In the genomic region with DNA sequence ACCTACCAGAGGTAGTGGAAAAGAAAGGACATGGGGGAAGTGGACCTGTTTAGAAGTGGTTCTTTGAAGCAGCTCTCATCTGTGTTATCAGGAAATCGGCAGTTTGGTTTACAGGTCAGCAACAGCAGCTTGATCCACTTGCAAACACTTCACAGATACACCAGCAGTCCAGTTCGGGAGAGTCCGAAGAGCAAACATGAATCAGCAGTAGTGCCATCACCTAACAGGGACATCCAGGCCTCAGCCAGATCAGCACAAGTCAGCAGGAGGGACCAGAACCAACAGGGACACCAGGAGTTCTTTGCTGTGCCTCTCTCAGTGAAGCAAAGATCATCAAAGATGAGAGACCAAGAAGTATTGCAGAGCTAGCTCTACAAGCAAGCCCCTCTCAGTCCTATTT, we compare ENCODE assay signal across 27 mouse cellular contexts. TPM values are rescaled to one million over a fixed set of nuclear protein-coding genes. Genes with fewer than 3 reads are reported as not detected.
A peak's percentile ranks its signal among the peaks of the same experiment; 100 is the strongest.
DNase-seq lines count a peak whose midpoint lies in the region; ATAC-seq and TF ChIP-seq lines count a peak whose summit lies in the region.
"Had no signal": no experiment of that assay in that cellular context is flagged by ENCODE, and none has a peak within 500 bp of the region (broad histone marks: within the 10 kb centered on the region; RNA-seq: fewer than 3 reads in every experiment).

No protein-coding gene starts in this region.

- no peak for TF ChIP-seq CTCF in liver, postnatal 0 days (IDR thresholded peaks at IDR 0.05; ENCODE audit: low read depth)
- no peak for TF ChIP-seq CTCF in stomach, postnatal 0 days (IDR thresholded peaks at IDR 0.05; ENCODE audit: low read depth)

- no peak for TF ChIP-seq EP300 in liver, postnatal 0 days (IDR thresholded peaks at IDR 0.05; ENCODE audit: low read depth)
- TF ChIP-seq EP300 in stomach, postnatal 0 days (optimal IDR thresholded peaks at IDR 0.05), result no peak

- DNase-seq in kidney, adult 11 months, result peak; percentile 31
- DNase-seq in liver, postnatal 0 days, result peak; percentile 11
- DNase-seq in liver, result no peak
- peak; percentile 19 for DNase-seq in limb, embryonic 10.5 days (ENCODE audit: low spot score)
- DNase-seq in stomach, postnatal 0 days (ENCODE audit: low spot score), result peak; percentile 8
- DNase-seq: adrenal gland, adult 2 months; adrenal gland, postnatal 14 days; cerebellum, adult 18-20 months; cerebellum, adult 9-10 months; cerebellum, postnatal 14 days; gastrocnemius, adult 2 months; gastrocnemius, postnatal 14 days; heart, adult 18-20 months; heart, postnatal 10 days; heart, postnatal 36 days had no signal

- peaks cover 7% of the 10 kb centered on the region for H3K4me1 ChIP-seq in kidney, embryonic 15.5 days
- no peaks in the 10 kb centered on the region for H3K4me1 ChIP-seq in liver, postnatal 0 days (ENCODE audit: insufficient read depth)
- H3K4me1 ChIP-seq in limb, embryonic 10.5 days, result peaks cover 10% of the 10 kb centered on the region
- H3K4me1 ChIP-seq in stomach, postnatal 0 days (replicated peaks; ENCODE audit: control insufficient read depth, insufficient read depth), result no peaks in the 10 kb centered on the region
- H3K4me1 ChIP-seq: forebrain, embryonic 13.5 days had no signal

- peaks cover 13% of the 10 kb centered on the region; the same call in 1 of the 2 replicates for H3K9me3 ChIP-seq in kidney, embryonic 15.5 days (replicated peaks)
- no peaks in the 10 kb centered on the region for H3K9me3 ChIP-seq in liver, postnatal 0 days (ENCODE audit: low read length)
- H3K9me3 ChIP-seq in limb, embryonic 10.5 days (replicated peaks), result peaks cover 6% of the 10 kb centered on the region
- H3K9me3 ChIP-seq in stomach, postnatal 0 days (ENCODE audit: control insufficient read depth, low read length), result no peaks in the 10 kb centered on the region
- H3K9me3 ChIP-seq: forebrain, embryonic 13.5 days; heart, embryonic 15.5 days; hindbrain, embryonic 13.5 days had no signal

- ATAC-seq in kidney, embryonic 15.5 days (replicated peaks; ENCODE audit: low FRiP score), result no peak
- ATAC-seq in liver, postnatal 0 days, result no peak
- ATAC-seq in stomach, postnatal 0 days (ENCODE audit: low FRiP score, low TSS enrichment), result no peak
- ATAC-seq in inflammation-experienced regulatory T-cells, adult 6 months, result no peak
- ATAC-seq: CD4-positive, CD25-positive, alpha-beta regulatory T cell, adult 4 months; forebrain, embryonic 13.5 days; forebrain, embryonic 16.5 days; hindbrain, embryonic 16.5 days had no signal

- no peak overlapping the region for H3K4me3 ChIP-seq in kidney, embryonic 15.5 days (replicated peaks)
- no peak overlapping the region for H3K4me3 ChIP-seq in liver, postnatal 0 days (ENCODE audit: low read depth, low read length)
- no peak overlapping the region for H3K4me3 ChIP-seq in limb, embryonic 10.5 days
- no peak overlapping the region for H3K4me3 ChIP-seq in stomach, postnatal 0 days (ENCODE audit: low read depth, low read length)
- H3K4me3 ChIP-seq: forebrain, embryonic 10.5 days; forebrain, embryonic 13.5 days; gastrocnemius, adult 2 months; heart, embryonic 12.5 days; heart, embryonic 15.5 days; hindbrain, embryonic 10.5 days; hindbrain, embryonic 13.5 days had no signal

- H3K36me3 ChIP-seq in kidney, embryonic 15.5 days, result peaks cover 62% of the 10 kb centered on the region
- no peaks in the 10 kb centered on the region for H3K36me3 ChIP-seq in liver, postnatal 0 days (replicated peaks; ENCODE audit: insufficient read depth, low read length)
- H3K36me3 ChIP-seq in limb, embryonic 10.5 days, result peaks cover 73% of the 10 kb centered on the region
- H3K36me3 ChIP-seq in stomach, postnatal 0 days (ENCODE audit: control insufficient read depth, insufficient read depth, low read length), result peaks cover 2% of the 10 kb centered on the region
- H3K36me3 ChIP-seq: hindbrain, embryonic 13.5 days had no signal

- H3K9ac ChIP-seq in kidney, embryonic 15.5 days, result no peak overlapping the region
- H3K9ac ChIP-seq in liver, postnatal 0 days (replicated peaks), result no peak overlapping the region
- no peak overlapping the region for H3K9ac ChIP-seq in stomach, postnatal 0 days (ENCODE audit: low read length)
- H3K9ac ChIP-seq: forebrain, embryonic 13.5 days; heart, embryonic 12.5 days; heart, embryonic 15.5 days; hindbrain, embryonic 13.5 days had no signal

- no peak overlapping the region for H3K27ac ChIP-seq in kidney, embryonic 15.5 days
- no peak overlapping the region for H3K27ac ChIP-seq in liver, postnatal 0 days (ENCODE audit: low read depth)
- no peak overlapping the region for H3K27ac ChIP-seq in limb, embryonic 10.5 days
- H3K27ac ChIP-seq in stomach, postnatal 0 days (replicated peaks), result no peak overlapping the region
- H3K27ac ChIP-seq: forebrain, embryonic 10.5 days; forebrain, embryonic 13.5 days; gastrocnemius, adult 2 months; heart, embryonic 15.5 days; hindbrain, embryonic 10.5 days; hindbrain, embryonic 13.5 days had no signal

- no peak overlapping the region for H3K4me2 ChIP-seq in kidney, embryonic 15.5 days
- H3K4me2 ChIP-seq in liver, postnatal 0 days (ENCODE audit: low read depth, low read length), result no peak overlapping the region
- no peak overlapping the region for H3K4me2 ChIP-seq in stomach, postnatal 0 days (replicated peaks; ENCODE audit: low read depth)
- H3K4me2 ChIP-seq: forebrain, embryonic 13.5 days; heart, embryonic 12.5 days; heart, embryonic 15.5 days; hindbrain, embryonic 13.5 days had no signal

- H3K27me3 ChIP-seq in kidney, embryonic 15.5 days, result no peaks in the 10 kb centered on the region
- H3K27me3 ChIP-seq in liver, postnatal 0 days (ENCODE audit: insufficient read depth, low read length), result no peaks in the 10 kb centered on the region
- no peaks in the 10 kb centered on the region for H3K27me3 ChIP-seq in limb, embryonic 10.5 days (ENCODE audit: low read depth, poor library complexity, severe bottlenecking)
- no peaks in the 10 kb centered on the region for H3K27me3 ChIP-seq in stomach, postnatal 0 days (ENCODE audit: control insufficient read depth, insufficient read depth, low read length)
- H3K27me3 ChIP-seq: forebrain, embryonic 13.5 days; heart, embryonic 12.5 days; heart, embryonic 15.5 days; hindbrain, embryonic 13.5 days had no signal

- 87% methylated on average over 3 of the region's 3 CpGs for WGBS in kidney, embryonic 15.5 days
- 65% methylated on average over 3 of the region's 3 CpGs for WGBS in liver, postnatal 0 days (ENCODE audit: insufficient replicate concordance)
- WGBS in limb, embryonic 10.5 days, result 81% methylated on average over 3 of the region's 3 CpGs
- WGBS in stomach, postnatal 0 days, result 73% methylated on average over 3 of the region's 3 CpGs

RNA-seq across cellular contexts. Expression of gene Igf2r, which starts 45.0 kb away (rescaled TPM):
- 30.1 and 34.6 TPM in 2 replicates for polyA plus RNA-seq in kidney, embryonic 15.5 days (2015; fragmentation: Nextera tagmentation; extraction: Ambion mirVana)
- 4.5 and 6.5 TPM in 2 replicates for polyA plus RNA-seq in liver, postnatal 0 days (2015; fragmentation: Nextera tagmentation; extraction: Ambion mirVana)
- polyA plus RNA-seq in limb, embryonic 10.5 days (2016; fragmentation: Nextera tagmentation; extraction: Ambion mirVana), result 30.3 and 35.6 TPM in 2 replicates
- polyA plus RNA-seq in stomach, postnatal 0 days (2015; fragmentation: Nextera tagmentation; extraction: Ambion mirVana), result 9.4 and 9.6 TPM in 2 replicates
- polyA plus RNA-seq in inflammation-experienced regulatory T-cells, adult 6 months (2017; shearing (Covaris generic)), result 10 to 100 TPM; 14.8 to 40.1 (median 36.0) TPM

RNA-seq across cellular contexts. Expression of gene Mas1, which starts 53.4 kb away (rescaled TPM):
- 0.77 and 1.0 TPM in 2 replicates for polyA plus RNA-seq in kidney, embryonic 15.5 days (2015; fragmentation: Nextera tagmentation; extraction: Ambion mirVana)
- 0.12 and 0.28 TPM in 2 replicates for polyA plus RNA-seq in liver, postnatal 0 days (2015; fragmentation: Nextera tagmentation; extraction: Ambion mirVana)
- polyA plus RNA-seq in limb, embryonic 10.5 days (2016; fragmentation: Nextera tagmentation; extraction: Ambion mirVana), result 0.73 and 0.93 TPM in 2 replicates
- 0.12 and 0.21 TPM in 2 replicates for polyA plus RNA-seq in stomach, postnatal 0 days (2015; fragmentation: Nextera tagmentation; extraction: Ambion mirVana)
- polyA plus RNA-seq in inflammation-experienced regulatory T-cells, adult 6 months (2017; shearing (Covaris generic)), result under 1 TPM in 1 of 3 experiments, not detected in 2; 0.39 TPM
- polyA plus RNA-seq: adrenal gland, adult 2 months; C2C12; forebrain, embryonic 13.5 days had no signal
